Mouse (Mus musculus) kidney, embryonic 14.5 days (tissue): ENCODE measurements around the gene Acbd6. TPM values are rescaled to one million over a fixed set of nuclear protein-coding genes. Genes with fewer than 3 reads are reported as not detected.
A peak's percentile ranks its signal among the peaks of the same experiment; 100 is the strongest.

Experiments
- ATAC-seq: fragments of 200-750 bp; cut with Nextera tagmentation; 2 replicates; pipeline ENCODE4 v1.8.0; 2017; ENCODE audit warnings: moderate number of reproducible peaks, mild to moderate bottlenecking, moderate TSS enrichment, moderate library complexity; ENCODE audit not compliant: low FRiP score, low TSS enrichment
- H3K27ac ChIP-seq: fragments of 300-500 bp; sonication (generic); 2 replicates; pipeline ENCODE4 v1.5.1; 2014; ENCODE audit warnings: low read depth, mild to moderate bottlenecking, low read length, moderate library complexity, mixed read lengths
- H3K27me3 ChIP-seq: fragments of 300-500 bp; sonication (generic); 2 replicates; pipeline ENCODE4 v1.6.1; 2014; ENCODE audit warnings: mild to moderate bottlenecking, low read length; ENCODE audit not compliant: control insufficient read depth, insufficient read depth
- H3K36me3 ChIP-seq: fragments of 300-500 bp; sonication (generic); 2 replicates; pipeline ENCODE4 v1.6.1; 2014; ENCODE audit warnings: low read length, mixed read lengths; ENCODE audit not compliant: control insufficient read depth, insufficient read depth
- H3K4me1 ChIP-seq: fragments of 300-500 bp; sonication (generic); 2 replicates; pipeline ENCODE4 v1.6.1; 2014; ENCODE audit warnings: low read length, mixed read lengths; ENCODE audit not compliant: control insufficient read depth, insufficient read depth
- H3K4me2 ChIP-seq: fragments of 300-500 bp; sonication (generic); replicated peaks from 2 replicates; pipeline ENCODE4 v1.6.1; 2014; ENCODE audit warnings: low read depth, mild to moderate bottlenecking, low read length
- H3K4me3 ChIP-seq: fragments of 300-500 bp; sonication (generic); 2 replicates; pipeline ENCODE4 v1.5.1; 2014; ENCODE audit warnings: mild to moderate bottlenecking, low read length
- H3K9ac ChIP-seq: fragments of 300-500 bp; sonication (generic); 2 replicates; pipeline ENCODE4 v1.6.1; 2014; ENCODE audit warnings: low read depth, mild to moderate bottlenecking, low read length, moderate library complexity
- H3K9me3 ChIP-seq: fragments of 300-500 bp; sonication (generic); 2 replicates; pipeline ENCODE4 v1.6.1; 2016; ENCODE audit warnings: low read length; ENCODE audit not compliant: control insufficient read depth
- WGBS: fragments of 180-500 bp; shearing (Covaris S2); extraction: QIAGEN DNeasy Blood & Tissue Kit; methylation state at CpG from one replicate; pipeline ENCODE4 v1.1.7; 2014; 5-methylcytosine and 5-hydroxymethylcytosine counted together
- polyA plus RNA-seq: library from polyadenylated mRNA; unstranded; fragments of >200 nt; fragmentation: Nextera tagmentation; extraction: Ambion mirVana; gene quantifications from 2 replicates; pipeline ENCODE4 v1.2.1, GENCODE M21; 2014

Gene Acbd6
- polyA plus RNA-seq, 1 experiment from 2014 or later, result 80.7 TPM

DNA sequence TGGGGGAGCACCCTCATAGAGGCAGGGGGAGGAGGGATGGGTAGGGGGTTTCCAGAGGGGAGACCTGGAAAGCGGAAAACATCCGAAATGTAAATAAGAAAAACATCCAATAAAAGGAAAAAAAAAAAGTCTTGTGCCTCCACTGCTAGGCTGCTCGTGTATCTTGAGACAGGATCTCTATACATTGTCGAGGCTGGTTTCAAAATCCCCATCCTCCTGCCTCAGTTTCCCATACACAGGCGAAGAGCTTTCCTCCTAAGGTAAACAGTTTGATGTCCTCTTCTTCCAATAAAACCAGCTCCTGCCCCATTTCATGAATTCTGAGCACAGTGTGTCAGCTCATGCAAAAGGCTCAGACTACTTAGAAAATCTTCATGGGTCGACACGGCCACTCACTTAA is 19.9 kb upstream of the Acbd6 start:
- ATAC-seq, result no peak
- H3K36me3 ChIP-seq, result no peaks in the 10 kb centered on the region
- no peaks in the 10 kb centered on the region for H3K27me3 ChIP-seq
- WGBS, result 45% methylated on average over 7 of the region's 7 CpGs
- H3K9me3 ChIP-seq, result no peaks in the 10 kb centered on the region
- H3K27ac ChIP-seq, result no peak overlapping the region
- no peaks in the 10 kb centered on the region for H3K4me1 ChIP-seq
- no peak overlapping the region for H3K4me3 ChIP-seq
- H3K9ac ChIP-seq, result no peak overlapping the region
- no peak overlapping the region for H3K4me2 ChIP-seq

DNA sequence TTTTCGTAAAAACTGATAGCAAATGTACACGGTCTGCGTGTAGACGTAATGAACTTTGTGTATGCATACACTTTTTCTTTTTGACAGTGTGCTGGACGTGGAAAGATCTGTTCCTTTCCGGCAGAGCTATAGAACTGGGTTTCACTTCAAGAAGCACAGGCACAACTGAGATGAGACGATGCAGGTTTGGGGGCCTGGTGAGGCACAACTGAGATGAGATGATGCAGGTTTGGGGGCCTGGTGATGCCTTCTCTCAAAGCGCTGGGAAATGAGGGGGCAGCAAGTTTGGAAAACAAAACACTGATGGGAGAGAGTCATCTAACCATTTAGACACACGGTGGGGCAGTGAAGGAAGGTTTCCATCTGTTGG is 293 bp upstream of the Acbd6 start:
- Histone ChIP-seq H3K4me2 (peak overlapping the region; percentile 79), H3K9me3 (no peaks in the 10 kb centered on the region), H3K4me1 (peaks cover 17% of the 10 kb centered on the region; the same call in 1 of the 2 replicates), H3K27ac (peak overlapping the region; percentile 24; the same call in 1 of the 2 replicates), H3K4me3 (peak overlapping the region; percentile 98), H3K36me3 (no peaks in the 10 kb centered on the region), H3K9ac (peak overlapping the region; percentile 77), H3K27me3 (no peaks in the 10 kb centered on the region)
- WGBS, result 50% methylated on average over 9 of the region's 9 CpGs
- no peak; the same call in 1 of the 2 replicates for ATAC-seq

GRCm38 (mm10) chr1:155560021-155560420 is 2.1 kb downstream of the Acbd6 start:
- 86% methylated on average over 4 of the region's 4 CpGs for WGBS
- no peak for ATAC-seq
- H3K4me3 ChIP-seq, result no peak overlapping the region
- no peaks in the 10 kb centered on the region for H3K9me3 ChIP-seq
- no peak overlapping the region for H3K27ac ChIP-seq
- peaks cover 17% of the 10 kb centered on the region; the same call in 1 of the 2 replicates for H3K4me1 ChIP-seq
- H3K27me3 ChIP-seq, result no peaks in the 10 kb centered on the region
- H3K36me3 ChIP-seq, result no peaks in the 10 kb centered on the region
- H3K9ac ChIP-seq, result no peak overlapping the region
- H3K4me2 ChIP-seq, result peak overlapping the region; percentile 21; the same call in 1 of the 2 replicates

GRCm38 (mm10) chr1:155560678-155561077 is 2.8 kb downstream of the Acbd6 start:
- H3K9ac ChIP-seq, result no peak overlapping the region
- H3K36me3 ChIP-seq, result peaks cover 4% of the 10 kb centered on the region; the same call in 1 of the 2 replicates
- ATAC-seq, result no peak
- no peaks in the 10 kb centered on the region for H3K9me3 ChIP-seq
- H3K27me3 ChIP-seq, result no peaks in the 10 kb centered on the region
- no peak overlapping the region for H3K4me2 ChIP-seq
- H3K4me3 ChIP-seq, result no peak overlapping the region
- 87% methylated on average over 2 of the region's 2 CpGs for WGBS
- H3K27ac ChIP-seq, result no peak overlapping the region
- peaks cover 17% of the 10 kb centered on the region; the same call in 1 of the 2 replicates for H3K4me1 ChIP-seq

GRCm38 (mm10) chr1:155562206-155562605 is 4.3 kb downstream of the Acbd6 start:
- Histone ChIP-seq H3K27ac (no peak overlapping the region), H3K9me3 (no peaks in the 10 kb centered on the region), H3K4me1 (peaks cover 17% of the 10 kb centered on the region; the same call in 1 of the 2 replicates), H3K4me2 (no peak overlapping the region), H3K27me3 (no peaks in the 10 kb centered on the region), H3K36me3 (peaks cover 13% of the 10 kb centered on the region), H3K9ac (no peak overlapping the region), H3K4me3 (no peak overlapping the region)
- ATAC-seq, result no peak
- 69% methylated on average over 6 of the region's 6 CpGs for WGBS

DNA sequence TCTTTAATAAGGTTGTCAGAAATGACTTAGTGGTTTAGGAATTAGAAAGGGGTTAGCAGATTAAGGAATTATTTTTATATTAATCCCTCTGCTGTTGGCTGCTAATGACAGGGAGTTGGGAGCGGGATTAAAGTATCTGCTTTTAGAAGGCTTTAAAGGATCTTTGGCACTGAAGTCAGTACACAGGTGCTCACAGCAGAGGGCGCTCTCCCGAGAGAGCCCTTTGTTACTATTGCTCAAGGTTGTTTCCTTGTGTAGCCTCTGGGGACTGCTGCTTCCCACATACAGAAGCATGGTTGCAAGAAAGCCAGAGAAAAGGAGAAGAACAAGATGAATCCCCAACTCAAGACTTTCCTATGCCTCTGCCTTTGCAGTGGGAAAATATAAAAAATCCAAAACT is 6.8 kb downstream of the Acbd6 start:
- Histone ChIP-seq H3K36me3 (peaks cover 32% of the 10 kb centered on the region), H3K27me3 (no peaks in the 10 kb centered on the region)

GRCm38 (mm10) chr1:155568133-155568532 is 10.2 kb downstream of the Acbd6 start:
- H3K36me3 ChIP-seq, result peaks cover 38% of the 10 kb centered on the region
- H3K9me3 ChIP-seq, result peaks cover 4% of the 10 kb centered on the region; the same call in 1 of the 2 replicates
- H3K4me1 ChIP-seq, result no peaks in the 10 kb centered on the region
- H3K27ac ChIP-seq, result no peak overlapping the region
- no peak for ATAC-seq
- WGBS, result 96% methylated on average over 9 of the region's 9 CpGs
- H3K4me3 ChIP-seq, result no peak overlapping the region
- no peak overlapping the region for H3K9ac ChIP-seq
- H3K27me3 ChIP-seq, result no peaks in the 10 kb centered on the region
- H3K4me2 ChIP-seq, result no peak overlapping the region

More for the DNA sequence above, 6.8 kb downstream of the Acbd6 start:
- H3K4me1 ChIP-seq, result peaks cover 5% of the 10 kb centered on the region; the same call in 1 of the 2 replicates
- ATAC-seq, result no peak
- H3K4me2 ChIP-seq, result no peak overlapping the region
- H3K9me3 ChIP-seq, result peaks cover 4% of the 10 kb centered on the region; the same call in 1 of the 2 replicates
- H3K27ac ChIP-seq, result no peak overlapping the region
- WGBS, result 29% methylated on average over 3 of the region's 3 CpGs
- no peak overlapping the region for H3K4me3 ChIP-seq
- H3K9ac ChIP-seq, result no peak overlapping the region

- WGBS, result 88% methylated on average over 4 of the region's 4 CpGs
Measured at GRCm38 (mm10) chr1:155569340-155569739, 11.4 kb downstream of the Acbd6 start.

DNA sequence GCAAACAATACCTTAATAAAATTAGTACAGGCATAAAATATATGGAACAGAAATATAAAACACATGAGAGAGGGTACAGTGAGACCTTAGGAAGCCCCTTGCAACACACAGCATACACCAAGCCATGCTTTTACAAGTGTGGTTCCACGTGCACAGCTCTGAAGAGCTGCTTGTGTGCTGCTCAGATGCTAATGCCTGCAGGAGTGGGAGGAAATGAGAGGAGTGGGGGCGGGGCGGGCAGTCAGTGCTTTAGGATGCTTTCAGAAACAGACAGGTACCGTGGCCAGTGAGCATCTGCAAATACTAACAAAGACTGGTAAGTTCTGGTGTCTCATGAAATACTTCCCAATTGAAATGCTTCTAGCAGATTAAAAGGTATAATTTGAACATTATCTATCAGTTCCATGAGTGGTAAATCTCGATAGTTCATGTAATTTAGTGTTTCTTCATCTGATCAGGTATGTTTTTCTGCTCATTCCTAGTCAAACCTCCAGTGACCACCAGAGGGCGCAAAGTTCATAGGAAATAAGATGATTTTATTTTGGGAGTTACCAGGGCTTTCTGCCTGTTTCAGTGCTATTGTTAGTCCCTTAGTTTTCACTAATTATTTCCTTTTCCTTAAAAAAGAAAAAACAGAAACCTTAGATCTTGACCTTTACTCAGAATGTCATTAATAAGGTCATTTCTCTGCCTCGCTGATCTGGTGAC is 17.2 kb downstream of the Acbd6 start:
- Histone ChIP-seq H3K9ac (no peak overlapping the region), H3K27me3 (no peaks in the 10 kb centered on the region), H3K4me1 (no peaks in the 10 kb centered on the region), H3K4me3 (no peak overlapping the region), H3K4me2 (no peak overlapping the region), H3K9me3 (no peaks in the 10 kb centered on the region), H3K27ac (no peak overlapping the region), H3K36me3 (peaks cover 7% of the 10 kb centered on the region; the same call in 1 of the 2 replicates)
- no peak for ATAC-seq
- 22% methylated on average over 7 of the region's 7 CpGs for WGBS

More at GRCm38 (mm10) chr1:155569340-155569739, 11.4 kb downstream of the Acbd6 start:
- H3K9ac ChIP-seq, result no peak overlapping the region
- no peak for ATAC-seq
- no peak overlapping the region for H3K27ac ChIP-seq
- H3K4me2 ChIP-seq, result no peak overlapping the region
- H3K4me1 ChIP-seq, result no peaks in the 10 kb centered on the region
- no peaks in the 10 kb centered on the region for H3K27me3 ChIP-seq
- peaks cover 38% of the 10 kb centered on the region for H3K36me3 ChIP-seq
- peaks cover 4% of the 10 kb centered on the region; the same call in 1 of the 2 replicates for H3K9me3 ChIP-seq
- H3K4me3 ChIP-seq, result no peak overlapping the region
